Mouse (Mus musculus): ENCODE measurements around the gene Fzd10. TPM values are rescaled to one million over a fixed set of nuclear protein-coding genes. Genes with fewer than 3 reads are reported as not detected.
A peak's percentile ranks its signal among the peaks of the same experiment; 100 is the strongest.

Gene Fzd10
- polyA plus RNA-seq (2015; fragmentation: Nextera tagmentation; extraction: Ambion mirVana) = 0.90 and 1.0 TPM in 2 replicates

DNA sequence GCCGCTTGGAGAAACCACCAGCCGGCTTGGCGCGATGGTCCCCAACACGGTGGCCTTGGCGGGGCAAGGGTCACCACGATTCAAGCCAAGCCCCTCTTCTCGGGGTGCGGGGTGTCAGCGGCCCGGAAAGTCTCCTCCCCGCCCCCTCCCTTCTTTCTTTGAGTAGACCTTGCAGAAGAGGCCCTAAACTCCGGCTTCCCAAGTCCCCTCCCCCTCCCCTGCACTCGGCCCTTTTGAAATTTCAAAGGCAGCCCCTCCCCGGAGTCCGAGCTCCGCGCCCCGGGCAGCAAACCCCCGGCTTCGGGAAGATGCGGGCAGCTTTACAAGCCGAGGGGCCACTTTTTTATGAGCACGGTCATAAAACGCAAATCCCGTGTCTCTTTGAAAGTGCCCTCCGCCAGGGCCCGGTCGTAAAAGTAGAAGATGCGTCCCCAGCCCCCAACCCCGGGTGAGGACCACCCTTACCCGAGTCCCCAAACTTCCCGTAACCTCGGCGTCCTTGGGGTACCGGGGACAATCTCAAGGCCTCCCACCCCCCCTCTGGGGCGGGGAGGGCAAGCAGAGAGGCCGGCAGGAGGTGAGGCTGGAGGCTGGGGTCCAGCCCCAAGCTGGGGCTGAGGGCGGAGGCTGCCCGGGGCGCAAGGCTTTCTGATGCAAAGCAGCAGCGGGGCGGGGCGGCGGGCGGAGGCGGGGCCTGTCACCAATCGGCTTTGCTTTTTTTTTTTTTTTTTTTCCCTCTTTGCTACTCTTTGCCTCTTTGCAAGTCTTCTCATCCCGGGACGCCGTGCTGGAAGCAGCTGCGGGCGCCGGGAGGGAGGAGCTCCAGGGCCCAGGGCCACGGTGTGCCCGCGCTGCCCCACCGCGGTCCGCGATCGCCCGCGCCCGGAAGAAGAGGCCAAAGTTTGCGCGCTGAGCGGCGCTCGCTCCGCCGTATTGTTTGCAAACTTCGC, at the start of gene Fzd10:
Fzd10 (plus strand) TSS at position 773 of the 950 bp plus-strand sequence.
- Histone ChIP-seq H3K27ac (peak within 1 kb of the TSS; percentile 54; the same call in 1 of the 2 replicates), H3K27me3 (replicated peaks) (peaks cover 46% of the 10 kb centered on the region)
- peak; percentile 76 for ATAC-seq

DNA sequence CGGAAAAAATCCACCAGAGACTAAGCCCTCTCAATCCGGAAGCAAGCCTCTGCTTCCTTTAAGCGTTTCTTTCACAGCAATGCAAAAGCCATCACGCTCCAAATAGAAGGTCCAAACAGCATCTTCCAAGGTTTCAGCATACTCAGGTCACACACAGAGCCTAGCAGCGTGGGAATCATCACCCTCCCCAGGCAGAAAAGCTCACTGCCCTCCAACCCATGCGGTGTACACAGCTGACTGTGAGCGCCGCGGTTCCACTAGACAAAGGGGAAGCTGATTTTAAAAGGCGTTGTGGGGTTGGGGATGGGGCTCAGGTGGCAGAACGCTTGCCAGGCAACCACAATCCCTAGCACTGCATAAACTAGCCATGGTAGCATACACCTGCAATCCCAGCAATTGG, 49.2 kb upstream of the Fzd10 start:
- H3K9ac ChIP-seq = no peak overlapping the region
- ATAC-seq = no peak
- H3K4me2 ChIP-seq (replicated peaks) = 0 out of 2 replicates have a peak overlapping the region, but pooled peaks have one; percentile 11
- H3K27me3 ChIP-seq (replicated peaks) = peaks cover 11% of the 10 kb centered on the region
- H3K27ac ChIP-seq = no peak overlapping the region
- no peaks in the 10 kb centered on the region for H3K9me3 ChIP-seq
- WGBS = 15% methylated on average over 11 of the region's 11 CpGs
- no peaks in the 10 kb centered on the region for H3K4me1 ChIP-seq (replicated peaks)
- no peak overlapping the region for H3K4me3 ChIP-seq (replicated peaks)
- no peaks in the 10 kb centered on the region for H3K36me3 ChIP-seq

More for the DNA sequence above, at the start of gene Fzd10:
- Histone ChIP-seq H3K4me1 (replicated peaks) (peaks cover 32% of the 10 kb centered on the region), H3K9me3 (no peaks in the 10 kb centered on the region), H3K4me2 (replicated peaks) (peak within 1 kb of the TSS; percentile 98), H3K36me3 (no peaks in the 10 kb centered on the region), H3K9ac (peak within 1 kb of the TSS; percentile 47), H3K4me3 (replicated peaks) (peak within 1 kb of the TSS; percentile 60)
- under 1% methylated on average over 65 of the region's 73 CpGs for WGBS

DNA sequence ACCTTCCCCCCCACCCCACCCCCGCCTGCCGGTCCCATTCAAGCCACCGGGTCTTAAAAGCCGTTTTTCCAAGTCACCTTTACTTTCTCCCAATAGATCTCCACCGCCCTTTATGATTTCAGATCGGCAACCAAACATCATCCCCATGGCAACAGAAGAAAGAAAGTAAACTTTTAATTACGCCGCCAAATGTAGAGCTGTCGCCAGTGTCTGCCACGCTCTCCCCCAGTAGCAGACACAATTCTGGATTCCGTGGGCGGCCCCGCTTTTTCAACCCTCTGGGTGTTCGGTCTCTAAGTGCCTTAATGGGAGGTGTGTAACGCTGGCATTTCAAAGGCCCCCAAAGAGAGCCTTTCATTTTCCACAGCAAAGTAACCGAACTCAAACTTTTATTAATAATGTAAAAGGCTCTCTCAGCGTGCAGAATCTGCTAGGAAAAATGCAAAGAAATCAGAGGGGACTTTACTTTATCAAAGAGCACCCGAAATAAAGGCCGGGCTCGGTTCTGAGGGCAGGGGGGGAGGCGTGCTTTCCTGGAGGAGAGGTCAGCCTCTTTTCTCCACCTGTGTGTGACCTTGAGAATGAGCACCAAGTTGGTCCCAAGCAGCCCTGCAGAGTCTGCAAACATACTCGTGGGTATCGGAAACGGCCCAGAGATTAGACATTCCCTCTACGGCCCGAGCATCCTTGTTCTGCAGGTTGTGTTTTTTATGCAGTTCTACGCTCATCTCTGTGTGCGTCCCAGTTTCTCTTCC, 48.3 kb upstream of the Fzd10 start:
- ATAC-seq = no peak
- Histone ChIP-seq H3K27ac (no peak overlapping the region), H3K9me3 (no peaks in the 10 kb centered on the region), H3K4me3 (replicated peaks) (0 out of 2 replicates have a peak overlapping the region, but pooled peaks have one; percentile 9), H3K36me3 (no peaks in the 10 kb centered on the region), H3K4me2 (replicated peaks) (peak overlapping the region; percentile 35), H3K4me1 (replicated peaks) (no peaks in the 10 kb centered on the region), H3K9ac (no peak overlapping the region), H3K27me3 (replicated peaks) (peaks cover 11% of the 10 kb centered on the region)
- WGBS = 9% methylated on average over 28 of the region's 28 CpGs

DNA sequence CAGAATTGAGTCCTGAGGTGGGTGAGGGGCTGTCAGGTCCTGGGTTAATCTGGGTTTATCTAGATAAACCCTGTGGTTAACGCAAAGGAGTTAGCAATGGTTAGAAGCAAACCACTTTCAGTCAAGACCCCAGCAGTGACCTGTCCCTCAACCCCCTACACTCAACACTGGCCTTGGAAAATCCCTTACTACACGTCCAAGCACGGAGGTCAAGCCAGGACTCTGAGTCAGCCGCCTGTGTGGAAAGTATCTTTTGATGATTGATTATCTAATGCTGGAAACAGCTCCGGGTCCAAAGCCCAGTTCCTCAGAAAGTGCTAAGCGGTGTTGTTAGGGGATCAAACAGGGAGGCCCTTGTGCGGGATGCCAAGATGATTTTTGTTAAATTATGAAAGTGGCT, 42.5 kb upstream of the Fzd10 start:
- Histone ChIP-seq H3K27me3 (replicated peaks) (no peaks in the 10 kb centered on the region), H3K9ac (no peak overlapping the region), H3K4me2 (replicated peaks) (no peak overlapping the region), H3K4me3 (replicated peaks) (no peak overlapping the region), H3K27ac (no peak overlapping the region), H3K9me3 (no peaks in the 10 kb centered on the region), H3K4me1 (replicated peaks) (no peaks in the 10 kb centered on the region), H3K36me3 (no peaks in the 10 kb centered on the region)
- ATAC-seq = no peak
- 14% methylated on average over 7 of the region's 7 CpGs for WGBS

DNA sequence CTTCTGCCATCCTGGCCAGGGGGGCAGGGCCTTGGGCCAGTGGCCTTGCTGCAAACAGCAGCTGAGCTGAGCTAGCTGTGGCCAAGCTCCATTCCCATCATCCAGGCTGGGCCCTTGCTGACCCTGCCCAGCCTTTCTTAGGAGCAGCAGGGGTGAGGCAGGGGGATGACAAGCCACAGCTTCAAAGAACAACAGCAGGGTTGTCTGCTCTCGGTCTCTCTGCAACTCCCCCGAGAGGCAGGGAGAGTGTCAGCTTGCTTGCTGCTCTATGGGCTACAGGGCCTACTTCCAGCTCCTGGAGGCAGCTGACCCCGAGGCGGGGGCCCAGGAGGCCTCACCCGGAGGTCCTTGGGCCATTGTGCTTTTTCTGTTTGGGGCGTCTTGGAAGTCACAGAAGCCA, 33.3 kb upstream of the Fzd10 start:
- WGBS = 36% methylated on average over 6 of the region's 6 CpGs
- no peak overlapping the region for H3K4me2 ChIP-seq (replicated peaks)
- no peaks in the 10 kb centered on the region for H3K4me1 ChIP-seq (replicated peaks)
- no peaks in the 10 kb centered on the region for H3K27me3 ChIP-seq (replicated peaks)
- no peaks in the 10 kb centered on the region for H3K9me3 ChIP-seq
- no peak overlapping the region for H3K27ac ChIP-seq
- H3K4me3 ChIP-seq (replicated peaks) = no peak overlapping the region
- H3K9ac ChIP-seq = no peak overlapping the region
- no peaks in the 10 kb centered on the region for H3K36me3 ChIP-seq
- ATAC-seq = no peak

DNA sequence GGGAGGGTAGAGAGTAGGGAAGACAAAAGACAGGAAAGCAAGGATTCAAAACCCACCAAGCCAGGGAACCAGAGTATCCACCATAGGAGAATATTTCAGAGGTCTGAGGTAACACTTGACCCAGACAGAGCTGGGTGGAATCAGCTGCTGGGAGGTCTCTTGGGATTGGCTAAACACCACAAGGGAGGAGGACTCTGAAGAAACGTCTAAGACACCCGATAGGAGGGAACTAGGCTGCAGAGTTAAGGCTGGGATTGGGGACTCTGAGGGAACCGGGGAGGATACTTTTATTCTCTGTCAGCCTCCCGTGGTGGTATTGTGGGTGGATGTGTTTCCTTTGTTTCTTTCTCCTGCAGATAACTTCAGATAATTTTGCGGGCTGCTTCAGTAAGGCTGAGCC, 31.7 kb upstream of the Fzd10 start:
- WGBS = 29% methylated on average over 5 of the region's 5 CpGs
- ATAC-seq = no peak

DNA sequence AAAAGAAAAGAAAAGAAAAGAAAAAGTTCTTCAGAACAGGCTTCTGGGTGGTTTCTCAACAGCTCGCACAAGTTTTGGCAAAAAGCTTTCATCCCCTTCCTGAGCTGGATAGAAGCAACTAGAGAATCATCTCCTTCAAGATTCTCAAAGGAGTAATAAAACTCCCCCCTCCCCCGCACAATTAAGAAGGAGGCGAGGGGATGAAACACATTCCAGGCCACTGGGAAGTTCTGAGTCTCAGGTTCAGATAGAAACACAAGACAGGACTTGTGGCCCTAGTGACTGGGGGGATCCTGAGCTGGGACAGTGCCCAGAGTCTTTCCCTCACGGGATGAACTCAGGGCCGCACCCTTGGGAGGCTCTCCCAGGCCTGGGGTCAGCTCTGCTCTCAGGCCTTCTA, 30.6 kb upstream of the Fzd10 start:
- WGBS = 34% methylated on average over 5 of the region's 5 CpGs

More for the DNA sequence above, 31.7 kb upstream of the Fzd10 start:
- no peaks in the 10 kb centered on the region for H3K9me3 ChIP-seq
- no peak overlapping the region for H3K27ac ChIP-seq
- no peaks in the 10 kb centered on the region for H3K4me1 ChIP-seq (replicated peaks)
- H3K9ac ChIP-seq = no peak overlapping the region
- no peak overlapping the region for H3K4me2 ChIP-seq (replicated peaks)
- no peaks in the 10 kb centered on the region for H3K27me3 ChIP-seq (replicated peaks)
- H3K36me3 ChIP-seq = no peaks in the 10 kb centered on the region
- H3K4me3 ChIP-seq (replicated peaks) = no peak overlapping the region

DNA sequence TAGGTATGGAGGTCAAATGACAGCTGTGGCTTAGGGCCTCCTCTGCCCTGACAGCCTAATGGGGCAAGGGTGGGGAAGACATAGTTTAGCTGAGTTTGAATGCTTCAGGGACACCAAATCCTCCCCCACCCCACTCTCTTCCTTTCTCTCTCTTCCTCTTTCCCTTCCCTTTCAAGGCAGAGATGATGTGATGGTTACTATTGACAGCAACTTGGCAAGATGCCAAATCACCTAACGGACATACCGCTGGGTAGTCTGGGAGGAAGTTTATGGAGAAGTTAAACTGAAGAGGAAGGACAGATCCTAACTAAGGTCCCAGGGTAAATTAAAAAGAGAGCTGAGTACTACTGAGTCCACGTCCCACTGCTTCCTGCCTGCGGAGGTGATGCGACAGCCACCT, 29.8 kb upstream of the Fzd10 start:
- no peak for ATAC-seq
- H3K27ac ChIP-seq = no peak overlapping the region
- no peak overlapping the region for H3K4me3 ChIP-seq (replicated peaks)
- no peak overlapping the region for H3K9ac ChIP-seq
- 56% methylated on average over 5 of the region's 5 CpGs for WGBS
- no peaks in the 10 kb centered on the region for H3K4me1 ChIP-seq (replicated peaks)
- no peaks in the 10 kb centered on the region for H3K27me3 ChIP-seq (replicated peaks)
- no peaks in the 10 kb centered on the region for H3K36me3 ChIP-seq
- H3K4me2 ChIP-seq (replicated peaks) = no peak overlapping the region
- H3K9me3 ChIP-seq = no peaks in the 10 kb centered on the region

More for the DNA sequence above, 30.6 kb upstream of the Fzd10 start:
- no peak for ATAC-seq
- H3K27me3 ChIP-seq (replicated peaks) = no peaks in the 10 kb centered on the region
- H3K4me1 ChIP-seq (replicated peaks) = no peaks in the 10 kb centered on the region
- no peaks in the 10 kb centered on the region for H3K9me3 ChIP-seq
- H3K27ac ChIP-seq = no peak overlapping the region
- H3K4me2 ChIP-seq (replicated peaks) = no peak overlapping the region
- H3K4me3 ChIP-seq (replicated peaks) = no peak overlapping the region
- no peaks in the 10 kb centered on the region for H3K36me3 ChIP-seq
- H3K9ac ChIP-seq = no peak overlapping the region

DNA sequence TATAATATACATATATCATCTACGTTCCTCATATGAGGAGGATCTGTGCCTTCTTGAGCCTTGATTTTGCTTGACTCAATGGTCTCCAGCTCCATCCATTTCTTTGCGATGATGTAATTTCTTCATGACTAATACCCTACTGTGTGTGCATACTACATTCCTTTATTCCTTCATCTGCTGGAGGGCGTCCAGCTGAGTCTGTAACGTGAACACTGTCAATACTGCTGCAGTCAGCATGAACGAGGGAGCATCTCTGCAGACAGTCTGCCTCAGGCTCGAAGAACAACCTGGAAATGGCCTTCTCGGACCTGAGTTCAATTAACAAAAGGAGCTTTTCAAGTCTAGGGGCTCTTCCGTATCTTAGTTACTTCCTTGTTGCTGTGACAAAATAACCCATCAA, 28.9 kb upstream of the Fzd10 start:
- no peak overlapping the region for H3K4me3 ChIP-seq (replicated peaks)
- H3K36me3 ChIP-seq = no peaks in the 10 kb centered on the region

DNA sequence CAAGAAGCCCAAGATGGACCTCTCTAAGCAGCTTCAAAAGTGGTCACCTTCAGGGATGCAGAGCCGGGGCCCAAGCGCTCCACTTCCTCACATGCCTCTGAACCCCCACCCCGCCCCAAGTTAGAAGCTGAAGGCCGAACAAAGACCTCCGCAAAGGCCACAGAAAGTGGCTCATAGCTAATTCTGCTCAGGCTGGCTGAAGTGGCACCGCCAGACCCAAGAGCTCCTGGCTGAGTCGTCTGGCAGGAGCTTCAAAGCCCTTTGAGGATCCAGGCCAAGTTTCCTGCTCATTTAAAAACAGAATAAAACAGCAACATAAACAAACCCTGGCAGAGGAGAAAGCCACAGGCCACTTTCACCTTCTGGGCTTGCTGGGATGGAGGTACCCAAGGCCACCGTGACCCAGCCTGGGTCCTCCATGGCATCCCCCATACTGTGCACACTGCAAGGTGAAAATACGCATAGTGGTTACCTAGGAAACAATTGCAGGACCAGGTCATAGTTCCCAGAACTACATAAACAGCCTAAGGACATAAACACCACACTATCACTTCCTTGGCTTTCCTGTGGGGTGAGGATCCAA, 24.6 kb upstream of the Fzd10 start:
- WGBS = 70% methylated on average over 9 of the region's 9 CpGs
- Histone ChIP-seq H3K27ac (no peak overlapping the region), H3K4me3 (replicated peaks) (no peak overlapping the region), H3K36me3 (no peaks in the 10 kb centered on the region), H3K4me2 (replicated peaks) (no peak overlapping the region), H3K27me3 (replicated peaks) (no peaks in the 10 kb centered on the region), H3K9ac (no peak overlapping the region), H3K4me1 (replicated peaks) (0 out of 2 replicates have a peak, but pooled peaks cover 4% of the 10 kb centered on the region), H3K9me3 (no peaks in the 10 kb centered on the region)
- no peak for ATAC-seq

More for the DNA sequence above, 28.9 kb upstream of the Fzd10 start:
- Histone ChIP-seq H3K27me3 (replicated peaks) (no peaks in the 10 kb centered on the region), H3K9me3 (no peaks in the 10 kb centered on the region), H3K4me2 (replicated peaks) (no peak overlapping the region), H3K9ac (no peak overlapping the region), H3K27ac (no peak overlapping the region), H3K4me1 (replicated peaks) (no peaks in the 10 kb centered on the region)
- WGBS = 67% methylated on average over 8 of the region's 8 CpGs
- ATAC-seq = no peak

DNA sequence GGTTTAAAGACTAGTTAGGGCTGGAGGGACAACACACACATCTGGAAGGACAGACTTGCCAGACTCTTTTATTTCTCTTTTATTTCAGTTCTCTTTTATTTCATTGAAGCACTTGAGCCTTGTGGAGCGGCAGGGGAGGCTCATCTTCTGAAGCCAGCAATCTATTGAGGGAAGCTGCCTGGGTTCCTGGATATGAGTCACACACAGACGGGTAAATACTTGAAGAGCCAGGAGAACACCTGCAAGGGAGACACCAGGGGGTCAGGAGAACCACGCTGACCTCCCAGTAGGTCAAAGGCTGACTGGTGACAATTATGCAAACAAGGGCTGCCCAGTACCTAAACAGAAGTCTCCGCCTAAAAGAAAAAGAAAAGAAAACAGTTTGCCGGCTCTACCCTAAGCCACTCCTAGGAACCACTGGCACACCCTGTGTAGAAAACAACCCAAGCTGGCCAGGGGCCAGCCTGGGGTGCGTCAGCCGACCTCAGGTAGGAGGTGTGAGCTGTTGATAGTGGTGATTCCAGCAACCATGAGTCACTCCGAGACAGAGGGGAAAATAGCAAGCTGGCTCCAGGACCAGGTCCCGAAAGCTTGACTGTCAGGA, 21.5 kb upstream of the Fzd10 start:
- H3K27ac ChIP-seq = no peak overlapping the region
- 0 out of 2 replicates have a peak, but pooled peaks cover 4% of the 10 kb centered on the region for H3K4me1 ChIP-seq (replicated peaks)
- peak; percentile 93 for ATAC-seq
- no peaks in the 10 kb centered on the region for H3K27me3 ChIP-seq (replicated peaks)
- no peak overlapping the region for H3K4me2 ChIP-seq (replicated peaks)
- H3K4me3 ChIP-seq (replicated peaks) = no peak overlapping the region
- H3K36me3 ChIP-seq = no peaks in the 10 kb centered on the region
- no peak overlapping the region for H3K9ac ChIP-seq
- no peaks in the 10 kb centered on the region for H3K9me3 ChIP-seq
- WGBS = 21% methylated on average over 9 of the region's 9 CpGs

DNA sequence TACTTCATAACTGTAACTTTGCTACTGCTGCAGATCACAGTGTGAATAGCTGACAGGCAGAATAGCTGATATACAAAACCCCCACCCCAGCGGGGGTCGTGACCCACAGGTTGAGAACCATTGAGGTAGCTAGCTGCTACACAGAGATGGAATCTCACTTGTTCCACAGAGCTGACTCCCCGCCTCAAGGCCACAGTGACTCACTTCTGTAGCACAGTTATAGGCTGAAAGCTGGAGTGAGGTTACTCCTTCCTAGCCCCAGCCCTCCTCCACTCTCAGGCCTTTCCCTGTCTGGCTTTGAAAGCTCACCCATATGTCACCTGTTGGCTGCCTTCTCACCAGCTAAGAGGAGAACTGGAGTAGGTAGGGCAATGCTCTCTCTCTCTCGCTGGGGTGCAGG, 19.7 kb upstream of the Fzd10 start:
- no peak overlapping the region for H3K9ac ChIP-seq
- 44% methylated on average over 4 of the region's 4 CpGs for WGBS
- H3K36me3 ChIP-seq = no peaks in the 10 kb centered on the region
- no peak overlapping the region for H3K4me3 ChIP-seq (replicated peaks)
- ATAC-seq = no peak
- no peak overlapping the region for H3K27ac ChIP-seq
- no peak overlapping the region for H3K4me2 ChIP-seq (replicated peaks)
- H3K9me3 ChIP-seq = no peaks in the 10 kb centered on the region
- no peaks in the 10 kb centered on the region for H3K27me3 ChIP-seq (replicated peaks)
- H3K4me1 ChIP-seq (replicated peaks) = 0 out of 2 replicates have a peak, but pooled peaks cover 4% of the 10 kb centered on the region
